Mouse (Mus musculus): ENCODE results near the gene Tectb. TPM values are rescaled to one million over a fixed set of nuclear protein-coding genes. Genes with fewer than 3 reads are reported as not detected.

Gene Tectb
- polyA plus RNA-seq (2015; fragmentation: Nextera tagmentation; extraction: Ambion mirVana) = not detected in 2 replicates

GRCm38 (mm10) chr19:55180433-55180832, at the start of gene Tectb:
Tectb (plus strand) TSS chr19:55180733.

DNA sequence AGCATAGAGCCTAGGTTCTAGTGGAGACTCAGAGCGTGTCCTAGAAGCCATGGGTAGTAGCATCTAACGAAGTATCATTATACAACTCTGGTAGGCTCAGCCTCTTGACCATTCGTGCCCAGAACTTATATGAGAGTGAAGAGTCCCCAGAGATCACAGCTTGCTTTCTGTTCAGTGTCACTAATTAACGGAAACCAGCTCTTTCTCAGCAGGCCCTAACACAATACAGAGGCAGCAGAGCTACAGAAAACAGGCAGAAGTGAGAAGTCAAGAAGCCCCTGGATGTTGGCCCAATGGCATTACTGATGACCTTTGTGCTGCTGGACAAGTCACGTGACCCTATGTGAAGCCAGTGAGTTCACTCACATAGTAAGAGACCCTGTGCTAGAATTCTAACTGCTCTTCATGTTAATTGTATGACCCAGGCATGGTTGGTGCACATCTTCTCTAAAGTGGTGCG, 60.7 kb downstream of the Tectb start, which contains the start of gene Gucy2g:
TSS of gene Gucy2g (minus strand) at position 51 of the 460 bp plus-strand sequence.

Small RNA genes lying within 50 kb of the gene (microRNA-seq; reads per million reads assigned to microRNA genes)
- 0 reads per million in 2 experiments for gene Mir6715

Other genes starting within 250 kb of the Tectb start
- 19.1 and 22.5 TPM in 2 replicates for gene Gpam, start 53.5 kb upstream of the Tectb start, polyA plus RNA-seq (2015; fragmentation: Nextera tagmentation; extraction: Ambion mirVana)
- gene Gucy2g, start 60.5 kb downstream of the Tectb start, polyA plus RNA-seq (2015; fragmentation: Nextera tagmentation; extraction: Ambion mirVana) = 0.04 and 0.05 TPM in 2 replicates
- 6.9 and 13.8 TPM in 2 replicates for gene Acsl5, start 71.2 kb downstream of the Tectb start, polyA plus RNA-seq (2015; fragmentation: Nextera tagmentation; extraction: Ambion mirVana)
- gene Zdhhc6, start 135.3 kb downstream of the Tectb start, polyA plus RNA-seq (2015; fragmentation: Nextera tagmentation; extraction: Ambion mirVana) = 39.8 and 43.8 TPM in 2 replicates
- 9.6 and 11.5 TPM in 2 replicates for gene Vti1a, start 135.6 kb downstream of the Tectb start, polyA plus RNA-seq (2015; fragmentation: Nextera tagmentation; extraction: Ambion mirVana)

All from skeletal muscle tissue, postnatal 0 days (tissue).